Mouse (Mus musculus): ENCODE measurements at regions not wholly inside any gene's neighbourhood (a gene's known extent, or its start where the extent isn't known, plus 50 kb on each side); places are given as distances from the start of the nearest gene placed in this dataset.

DNA sequence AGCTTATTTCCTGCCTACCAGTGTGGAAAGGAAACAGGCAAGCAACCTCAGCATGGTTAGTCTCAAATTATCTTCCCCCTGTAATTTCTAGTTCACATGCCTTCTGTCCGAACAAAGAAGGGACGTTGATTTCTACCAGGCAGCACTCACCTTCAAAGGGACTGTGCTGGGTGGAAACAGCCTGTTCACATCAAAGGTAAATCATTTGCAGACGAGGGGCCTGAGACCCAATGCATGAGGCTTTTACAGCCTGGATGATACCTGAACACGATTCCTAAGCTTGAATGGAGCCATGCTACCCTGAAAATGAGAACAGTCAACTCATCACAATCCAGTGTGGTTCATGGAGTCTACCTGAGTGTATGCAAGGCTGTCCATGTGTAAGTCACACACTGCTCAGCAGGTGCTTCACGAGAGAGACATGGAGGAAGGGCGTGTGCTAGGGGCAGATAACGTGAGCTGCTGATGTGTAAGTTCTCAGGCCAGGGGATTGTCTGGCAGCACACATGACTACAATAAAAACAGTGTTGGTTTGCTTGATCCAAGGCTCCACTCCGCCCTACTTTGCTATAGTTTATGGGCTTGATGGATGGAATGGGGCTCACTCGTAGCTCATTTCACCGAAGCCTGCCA, 411.9 kb downstream of the Med10 start:
- TF ChIP-seq POLR2A (IDR thresholded peaks at IDR 0.05; ENCODE audit: insufficient read depth, low read length), result no peak
- TF ChIP-seq CTCF (IDR thresholded peaks at IDR 0.05; ENCODE audit: low read depth, low read length), result no peak

All from ES-Bruce4 (cell line).